Mouse (Mus musculus) ES-Bruce4 (cell line): ENCODE measurements around the gene Ruvbl2. TPM values are rescaled to one million over a fixed set of nuclear protein-coding genes. Genes with fewer than 3 reads are reported as not detected.

Experiments used
- H3K27ac ChIP-seq: 2 replicates; pipeline ENCODE4 v1.5.1; 2012; ENCODE audit warnings: low read length, inconsistent platforms; ENCODE audit not compliant: insufficient read depth
- H3K27me3 ChIP-seq: 2 replicates; pipeline ENCODE4 v1.6.1; 2012; ENCODE audit warnings: mild to moderate bottlenecking, low read length, inconsistent platforms; ENCODE audit not compliant: control insufficient read depth, poor library complexity, insufficient read depth, severe bottlenecking
- H3K36me3 ChIP-seq: 2 replicates; pipeline ENCODE4 v1.6.1; 2012; ENCODE audit warnings: inconsistent platforms, mild to moderate bottlenecking, low read length, moderate library complexity; ENCODE audit not compliant: control insufficient read depth, poor library complexity, insufficient read depth, severe bottlenecking
- H3K4me1 ChIP-seq: one replicate; pipeline ENCODE4 v1.8.1; 2011; ENCODE audit warnings: low read length; ENCODE audit not compliant: control insufficient read depth, insufficient read depth
- H3K4me3 ChIP-seq: 2 replicates; pipeline ENCODE4 v1.5.1; 2011; ENCODE audit warnings: low read depth, mild to moderate bottlenecking, low read length
- H3K9ac ChIP-seq: 2 replicates; pipeline ENCODE4 v1.6.1; 2012; ENCODE audit warnings: low read depth, mild to moderate bottlenecking, inconsistent platforms; ENCODE audit not compliant: poor library complexity, severe bottlenecking
- H3K9me3 ChIP-seq: replicated peaks from 2 replicates; pipeline ENCODE4 v1.6.1; 2012; ENCODE audit warnings: mild to moderate bottlenecking, low read length, inconsistent platforms; ENCODE audit not compliant: control insufficient read depth, poor library complexity, insufficient read depth, severe bottlenecking
- CTCF ChIP-seq: IDR thresholded peaks from one replicate; pipeline ENCODE4 v1.8.1; 2011; ENCODE audit warnings: low read depth, low read length
- EP300 ChIP-seq: IDR thresholded peaks from 2 replicates; pipeline ENCODE4 v1.6.1; 2011; ENCODE audit warnings: low read depth, low read length; ENCODE audit not compliant: insufficient read depth
- POLR2A ChIP-seq: IDR thresholded peaks from one replicate; pipeline ENCODE4 v1.8.1; 2011; ENCODE audit warnings: low read length; ENCODE audit not compliant: insufficient read depth
- polyA plus RNA-seq: library from polyadenylated mRNA; stranded (reverse); fragments of >200 nt; gene quantifications from 2 replicates; pipeline ENCODE4 v1.2.4, GENCODE M21; 2011; ENCODE audit warnings: low read depth; ENCODE audit not compliant: missing spikeins, insufficient read depth, insufficient read length

Ruvbl2 gene
- polyA plus RNA-seq, 1 experiment, result 263 TPM

DNA sequence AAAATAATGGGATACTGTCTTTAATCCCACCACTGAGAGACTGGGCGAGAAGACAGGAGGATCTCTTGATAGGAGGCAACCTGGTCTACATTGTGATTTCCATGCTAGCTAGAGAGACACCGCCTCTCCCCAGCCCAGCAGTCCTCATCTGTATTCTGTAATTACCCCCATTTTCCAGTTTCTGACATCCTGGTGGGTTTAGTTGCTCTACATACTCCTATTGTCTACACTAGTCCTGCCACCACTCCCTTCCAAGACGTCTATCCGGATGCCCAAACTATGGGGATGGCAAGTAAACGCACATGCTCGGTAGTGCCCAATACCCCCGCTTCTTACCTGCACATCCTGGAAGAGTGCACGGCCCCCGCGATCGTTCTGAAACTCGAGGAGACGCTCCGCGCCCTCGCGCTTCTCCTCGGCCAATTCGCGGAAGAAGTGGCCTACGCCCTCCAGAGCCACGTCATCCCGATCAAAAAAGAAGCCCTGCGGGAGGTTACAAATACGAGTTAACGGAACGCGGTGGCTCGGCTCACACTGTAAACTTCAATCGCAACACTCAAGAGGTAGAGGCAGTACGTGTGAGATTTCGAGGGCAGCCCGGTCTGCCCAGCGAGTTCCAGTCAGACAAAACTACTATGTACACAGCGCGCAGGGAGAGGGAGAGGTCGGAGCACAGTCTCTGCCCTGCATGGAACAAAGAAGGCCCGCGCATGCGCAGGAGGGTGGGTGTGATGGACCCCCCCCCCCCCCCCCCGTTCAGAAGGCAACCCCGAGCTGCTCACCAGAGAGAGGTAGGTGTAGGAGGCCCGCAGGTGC lies 21.1 kb upstream of the Ruvbl2 start:
- Histone ChIP-seq H3K36me3 (peaks cover 40% of the 10 kb centered on the region), H3K9ac (peak overlapping the region; percentile 87), H3K27me3 (no peaks in the 10 kb centered on the region), H3K27ac (peak overlapping the region; percentile 57), H3K4me1 (peaks cover 3% of the 10 kb centered on the region), H3K4me3 (peak overlapping the region; percentile 90), H3K9me3 (no peaks in the 10 kb centered on the region)
- TF ChIP-seq EP300 (no peak), CTCF (no peak), POLR2A (peak; percentile 18)

GRCm38 (mm10) chr7:45457204-45458060 lies 19.5 kb upstream of the Ruvbl2 start:
- TF ChIP-seq POLR2A (peak; percentile 43), EP300 (peak; percentile 68; the same call in 1 of the 2 replicates), CTCF (no peak)
- no peaks in the 10 kb centered on the region for H3K27me3 ChIP-seq
- H3K4me1 ChIP-seq, result peaks cover 3% of the 10 kb centered on the region
- H3K36me3 ChIP-seq, result peaks cover 28% of the 10 kb centered on the region
- no peaks in the 10 kb centered on the region for H3K9me3 ChIP-seq
- H3K4me3 ChIP-seq, result peak overlapping the region; percentile 90
- peak overlapping the region; percentile 57 for H3K27ac ChIP-seq
- H3K9ac ChIP-seq, result peak overlapping the region; percentile 87

DNA sequence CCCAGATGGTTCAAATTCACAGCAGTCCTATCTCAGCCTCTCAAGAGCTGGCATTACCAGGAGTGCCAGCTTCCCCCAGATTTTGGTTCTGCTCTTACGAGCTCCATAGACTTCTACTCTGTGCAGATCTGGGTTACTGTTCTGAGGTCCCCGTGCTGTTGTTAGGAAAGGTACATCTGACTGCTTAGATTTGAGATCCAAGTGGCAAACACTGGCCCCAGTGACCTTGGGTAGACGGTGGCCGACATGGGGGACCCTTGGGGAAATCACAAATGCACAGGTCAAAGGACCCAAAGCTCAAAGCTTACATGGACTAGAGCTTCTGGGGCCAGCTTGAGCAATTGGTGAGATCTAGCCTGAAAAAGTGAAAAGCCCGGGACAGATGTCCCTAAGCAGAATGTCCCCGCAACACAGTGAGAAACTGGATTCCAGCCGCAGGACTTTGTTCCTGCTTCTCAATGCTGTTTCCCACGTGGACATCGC lies 18.9 kb upstream of the Ruvbl2 start:
- H3K4me1 ChIP-seq, result peaks cover 3% of the 10 kb centered on the region
- no peaks in the 10 kb centered on the region for H3K27me3 ChIP-seq
- H3K9ac ChIP-seq, result peak overlapping the region; percentile 87
- peaks cover 32% of the 10 kb centered on the region for H3K36me3 ChIP-seq
- TF ChIP-seq CTCF (no peak), EP300 (no peak)
- H3K4me3 ChIP-seq, result peak overlapping the region; percentile 90
- H3K9me3 ChIP-seq, result no peaks in the 10 kb centered on the region
- H3K27ac ChIP-seq, result peak overlapping the region; percentile 57

GRCm38 (mm10) chr7:45455932-45456696 lies 18.2 kb upstream of the Ruvbl2 start:
- Histone ChIP-seq H3K36me3 (peaks cover 29% of the 10 kb centered on the region), H3K27me3 (no peaks in the 10 kb centered on the region), H3K4me1 (peaks cover 3% of the 10 kb centered on the region), H3K27ac (peak overlapping the region; percentile 57), H3K9me3 (no peaks in the 10 kb centered on the region), H3K4me3 (no peak overlapping the region), H3K9ac (no peak overlapping the region)
- TF ChIP-seq POLR2A (no peak), CTCF (no peak), EP300 (no peak)

DNA sequence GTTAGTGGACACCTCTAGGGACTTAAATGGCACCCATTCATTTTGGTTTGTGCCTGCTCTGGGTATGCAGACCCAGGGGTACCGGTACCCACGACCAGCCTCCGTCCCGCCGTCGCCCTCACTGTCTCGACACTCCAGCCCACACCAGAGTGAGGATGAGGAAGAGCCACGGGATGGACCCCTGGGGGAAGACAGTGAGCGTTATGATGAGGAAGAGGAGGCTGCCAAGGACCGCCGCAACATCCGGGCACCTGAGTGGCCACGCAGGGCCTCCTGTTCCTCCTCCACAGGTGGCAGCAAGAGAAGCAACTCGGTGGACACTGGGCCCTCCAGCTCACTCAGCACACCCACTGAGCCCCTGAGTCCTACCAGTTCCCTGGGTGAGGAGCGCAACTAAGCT lies 17.1 kb upstream of the Ruvbl2 start:
- H3K27ac ChIP-seq, result no peak overlapping the region
- no peak overlapping the region for H3K4me3 ChIP-seq
- H3K36me3 ChIP-seq, result peaks cover 26% of the 10 kb centered on the region

More for the DNA sequence above, 17.1 kb upstream of the Ruvbl2 start:
- no peak overlapping the region for H3K9ac ChIP-seq
- TF ChIP-seq POLR2A, result no peak
- no peak for TF ChIP-seq CTCF
- no peak for TF ChIP-seq EP300
- no peaks in the 10 kb centered on the region for H3K9me3 ChIP-seq
- no peaks in the 10 kb centered on the region for H3K27me3 ChIP-seq
- peaks cover 3% of the 10 kb centered on the region for H3K4me1 ChIP-seq
